Mouse (Mus musculus) kidney, embryonic 16.5 days (tissue): ENCODE measurements around the gene Xrcc1. TPM values are rescaled to one million over a fixed set of nuclear protein-coding genes. Genes with fewer than 3 reads are reported as not detected.

Experiments
- ATAC-seq: fragments of 200-750 bp; cut with Nextera tagmentation; 2 replicates; pipeline ENCODE4 v1.8.0; 2017; ENCODE audit warnings: moderate TSS enrichment; ENCODE audit not compliant: low FRiP score, low TSS enrichment
- H3K27ac ChIP-seq: fragments of 300-500 bp; sonication (generic); 2 replicates; pipeline ENCODE4 v1.5.1; 2014; ENCODE audit warnings: low read length
- H3K27me3 ChIP-seq: fragments of 300-500 bp; sonication (generic); 2 replicates; pipeline ENCODE4 v1.6.1; 2014; ENCODE audit warnings: low read length, control low read depth, mixed read lengths; ENCODE audit not compliant: insufficient read depth
- H3K36me3 ChIP-seq: fragments of 300-500 bp; sonication (generic); 2 replicates; pipeline ENCODE4 v1.6.1; 2014; ENCODE audit warnings: low read length, control low read depth, mixed read lengths; ENCODE audit not compliant: insufficient read depth
- H3K4me1 ChIP-seq: fragments of 300-500 bp; sonication (generic); 2 replicates; pipeline ENCODE4 v1.6.1; 2014; ENCODE audit warnings: low read length, control low read depth, mixed read lengths; ENCODE audit not compliant: insufficient read depth
- H3K4me2 ChIP-seq: fragments of 300-500 bp; sonication (generic); replicated peaks from 2 replicates; pipeline ENCODE4 v1.6.1; 2014; ENCODE audit warnings: low read depth, low read length
- H3K4me3 ChIP-seq: fragments of 300-500 bp; sonication (generic); 2 replicates; pipeline ENCODE4 v1.5.1; 2014; ENCODE audit warnings: mild to moderate bottlenecking, low read length
- H3K9ac ChIP-seq: fragments of 300-500 bp; sonication (generic); replicated peaks from 2 replicates; pipeline ENCODE4 v1.6.1; 2014; ENCODE audit warnings: low read length
- H3K9me3 ChIP-seq: fragments of 300-500 bp; sonication (generic); 2 replicates; pipeline ENCODE4 v1.6.1; 2016; ENCODE audit warnings: low read length, control low read depth
- WGBS: fragments of 180-500 bp; shearing (Covaris S2); extraction: QIAGEN DNeasy Blood & Tissue Kit; methylation state at CpG from one replicate; pipeline ENCODE4 v1.1.7; 2014; 5-methylcytosine and 5-hydroxymethylcytosine counted together
- polyA plus RNA-seq: library from polyadenylated mRNA; unstranded; fragments of >200 nt; fragmentation: Nextera tagmentation; extraction: Ambion mirVana; gene quantifications from 2 replicates; pipeline ENCODE4 v1.2.1, GENCODE M21; 2015

Gene Xrcc1
- polyA plus RNA-seq, 1 experiment from 2014 or later = 159 TPM

GRCm38 (mm10) chr7:24619671-24620397, 73.7 kb downstream of the Xrcc1 start:
- Histone ChIP-seq H3K4me2 (no peak overlapping the region), H3K4me1 (no peaks in the 10 kb centered on the region), H3K36me3 (0 out of 2 replicates have a peak, but pooled peaks cover 2% of the 10 kb centered on the region), H3K9ac (no peak overlapping the region), H3K4me3 (no peak overlapping the region), H3K27me3 (no peaks in the 10 kb centered on the region), H3K9me3 (no peaks in the 10 kb centered on the region), H3K27ac (no peak overlapping the region)
- no peak for ATAC-seq
- 65% methylated on average over 13 of the region's 13 CpGs for WGBS

GRCm38 (mm10) chr7:24621193-24621592, 75.1 kb downstream of the Xrcc1 start:
- Histone ChIP-seq H3K4me3 (no peak overlapping the region), H3K9ac (no peak overlapping the region), H3K27ac (no peak overlapping the region), H3K4me2 (no peak overlapping the region), H3K4me1 (no peaks in the 10 kb centered on the region), H3K27me3 (no peaks in the 10 kb centered on the region), H3K36me3 (0 out of 2 replicates have a peak, but pooled peaks cover 2% of the 10 kb centered on the region), H3K9me3 (no peaks in the 10 kb centered on the region)
- no peak for ATAC-seq
- 84% methylated on average over 3 of the region's 3 CpGs for WGBS

GRCm38 (mm10) chr7:24622967-24623366, 76.9 kb downstream of the Xrcc1 start:
- ATAC-seq = no peak
- no peak overlapping the region for H3K4me2 ChIP-seq
- H3K27me3 ChIP-seq = no peaks in the 10 kb centered on the region
- WGBS = 79% methylated on average over 6 of the region's 6 CpGs
- 0 out of 2 replicates have a peak, but pooled peaks cover 2% of the 10 kb centered on the region for H3K36me3 ChIP-seq
- no peak overlapping the region for H3K9ac ChIP-seq
- H3K4me1 ChIP-seq = no peaks in the 10 kb centered on the region
- no peak overlapping the region for H3K27ac ChIP-seq
- no peaks in the 10 kb centered on the region for H3K9me3 ChIP-seq
- no peak overlapping the region for H3K4me3 ChIP-seq

Other genes with a start within 250 kb of the Xrcc1 start
- 43.5 and 44.0 TPM in 2 replicates for gene Zfp61, start 245.1 kb upstream of the Xrcc1 start, polyA plus RNA-seq
- gene Zfp94, start 229.6 kb upstream of the Xrcc1 start, polyA plus RNA-seq = 12.8 and 13.9 TPM in 2 replicates
- 0.19 and 0.42 TPM in 2 replicates for gene Tescl, start 212.4 kb upstream of the Xrcc1 start, polyA plus RNA-seq
- gene Lypd5, start 197.1 kb upstream of the Xrcc1 start, polyA plus RNA-seq = not detected in 2 replicates
- gene Kcnn4, start 176.0 kb upstream of the Xrcc1 start, polyA plus RNA-seq = 4.4 and 4.9 TPM in 2 replicates
- gene Smg9, start 146.7 kb upstream of the Xrcc1 start, polyA plus RNA-seq = 28.3 and 31.9 TPM in 2 replicates
- not detected in 2 replicates for gene Irgc1, start 94.0 kb upstream of the Xrcc1 start, polyA plus RNA-seq
- 16.3 and 18.5 TPM in 2 replicates for gene Plaur, start 83.8 kb upstream of the Xrcc1 start, polyA plus RNA-seq
- 4.3 and 6.6 TPM in 2 replicates for gene Cadm4, start 64.3 kb upstream of the Xrcc1 start, polyA plus RNA-seq
- 60.5 and 67.6 TPM in 2 replicates for gene Zfp428, start 39.3 kb upstream of the Xrcc1 start, polyA plus RNA-seq
- gene AC161166.1, start 33.8 kb upstream of the Xrcc1 start, polyA plus RNA-seq = 0.42 and 0.80 TPM in 2 replicates
- gene Irgq, start 15.6 kb upstream of the Xrcc1 start, polyA plus RNA-seq = 7.2 and 7.8 TPM in 2 replicates
- 0.64 and 1.0 TPM in 2 replicates for gene Pinlyp, start 171 bp upstream of the Xrcc1 start, polyA plus RNA-seq
- gene Ethe1, start 41.3 kb downstream of the Xrcc1 start, polyA plus RNA-seq = 53.0 and 55.2 TPM in 2 replicates
- gene Zfp575, start 41.4 kb downstream of the Xrcc1 start, polyA plus RNA-seq = 3.8 and 3.9 TPM in 2 replicates
- gene Phldb3, start 64.5 kb downstream of the Xrcc1 start, polyA plus RNA-seq = 0.14 and 0.22 TPM in 2 replicates
- 0.75 and 1.0 TPM in 2 replicates for gene Lypd3, start 90.3 kb downstream of the Xrcc1 start, polyA plus RNA-seq
- gene Tex101, start 130.4 kb downstream of the Xrcc1 start, polyA plus RNA-seq = 0.20 TPM in 1 of 2 replicates, not detected in the other
- gene BC049730, start 163.0 kb downstream of the Xrcc1 start, polyA plus RNA-seq = not detected in 2 replicates
- gene Gm4763, start 180.6 kb downstream of the Xrcc1 start, polyA plus RNA-seq = not detected in 2 replicates
- 0.30 and 0.61 TPM in 2 replicates for gene Cd177, start 214.0 kb downstream of the Xrcc1 start, polyA plus RNA-seq
- gene Ceacam10, start 230.9 kb downstream of the Xrcc1 start, polyA plus RNA-seq = 0.44 TPM in 1 of 2 replicates, not detected in the other